Mouse (Mus musculus) CH12.LX (cell line): ENCODE measurements at regions not wholly inside any gene's neighbourhood (a gene's known extent, or its start where the extent isn't known, plus 50 kb on each side); places are given as distances from the start of the nearest gene placed in this dataset.

Experiments used
- DNase-seq: peaks from one replicate; pipeline ENCODE4 v3.0.0-alpha.2; 2013; ENCODE audit errors: extremely low read depth
- H3K27ac ChIP-seq: 2 replicates; pipeline ENCODE4 v1.5.1; 2012; ENCODE audit warnings: low read depth, mild to moderate bottlenecking, control low read depth, moderate library complexity; ENCODE audit not compliant: insufficient read depth
- H3K27me3 ChIP-seq: replicated peaks from 2 replicates; pipeline ENCODE3; 2012; ENCODE audit warnings: inconsistent platforms
- H3K36me3 ChIP-seq, 2 experiments: replicated peaks in 1 of 2; 2 replicates each; pipeline versions ENCODE3 to v1.6.1; 2012; ENCODE audit warnings: inconsistent platforms in 1 of 2, low read length in 1 of 2, mild to moderate bottlenecking in 1 of 2, mixed read lengths in 1 of 2, moderate library complexity in 1 of 2; ENCODE audit not compliant: control insufficient read depth in 1 of 2, insufficient read depth in 1 of 2
- H3K4me1 ChIP-seq, 2 experiments: 2 replicates each; pipeline ENCODE4 v1.6.1; 2012; ENCODE audit warnings: inconsistent platforms in 1 of 2, moderate library complexity in 1 of 2; ENCODE audit not compliant: insufficient read depth in 2 of 2, control insufficient read depth in 1 of 2
- H3K4me2 ChIP-seq: 2 replicates; pipeline ENCODE4 v1.6.1; 2012; ENCODE audit warnings: low read depth, mild to moderate bottlenecking, control low read depth; ENCODE audit not compliant: poor library complexity, insufficient read depth, severe bottlenecking
- H3K4me3 ChIP-seq, 3 experiments: fragments of 150-350 bp in 1 of 3; sonication (generic) in 1 of 3; replicated peaks in 1 of 3; 2 replicates each; pipeline versions ENCODE3 to v1.5.1; 2011 to 2012; ENCODE audit warnings: low read depth in 2 of 3, low read length in 2 of 3, mild to moderate bottlenecking in 2 of 3, moderate library complexity in 2 of 3, control low read depth in 1 of 3, improper control_type of control experiment in 1 of 3, inconsistent platforms in 1 of 3, mixed read lengths in 1 of 3; ENCODE audit not compliant: poor library complexity in 1 of 3
- H3K79me2 ChIP-seq: replicated peaks from 2 replicates; pipeline ENCODE4 v1.6.1; 2012; ENCODE audit warnings: mild to moderate bottlenecking, moderate library complexity; ENCODE audit not compliant: control insufficient read depth, poor library complexity, insufficient read depth, severe bottlenecking; ENCODE audit errors: extremely low read depth
- H3K9ac ChIP-seq: 2 replicates; pipeline ENCODE4 v1.6.1; 2012; ENCODE audit warnings: low read depth, mild to moderate bottlenecking, control low read depth, moderate library complexity; ENCODE audit not compliant: insufficient read depth
- H3K9me3 ChIP-seq: replicated peaks from 2 replicates; pipeline ENCODE3; 2012; ENCODE audit warnings: low read length, inconsistent platforms, mixed read lengths
- E2F4 ChIP-seq: IDR thresholded peaks from 2 replicates; pipeline ENCODE4 v1.6.1; 2011; ENCODE audit warnings: low read depth, low read length, improper control_type of control experiment; ENCODE audit not compliant: insufficient replicate concordance
- ELF1 ChIP-seq: IDR thresholded peaks from 2 replicates; pipeline ENCODE4 v1.6.1; 2014; ENCODE audit warnings: low read depth, mild to moderate bottlenecking, inconsistent platforms, low read length, improper control_type of control experiment
- ETS1 ChIP-seq: conservative IDR thresholded peaks from 2 replicates; pipeline ENCODE4 v1.6.1; 2012; ENCODE audit warnings: low read depth, mild to moderate bottlenecking, inconsistent platforms, low read length, improper control_type of control experiment, moderate library complexity
- JUN ChIP-seq: IDR thresholded peaks from 2 replicates; pipeline ENCODE4 v1.6.1; 2011; ENCODE audit warnings: low read depth, mild to moderate bottlenecking, low read length, improper control_type of control experiment, moderate library complexity; ENCODE audit not compliant: insufficient read depth
- JUND ChIP-seq: conservative IDR thresholded peaks from 2 replicates; pipeline ENCODE4 v1.6.1; 2011; ENCODE audit warnings: low read depth, low read length, improper control_type of control experiment
- KAT2A ChIP-seq: IDR thresholded peaks from 2 replicates; pipeline ENCODE4 v1.6.1; 2012; ENCODE audit warnings: low read length, improper control_type of control experiment, inconsistent platforms; ENCODE audit not compliant: insufficient replicate concordance
- MAFK ChIP-seq: IDR thresholded peaks from 2 replicates; pipeline ENCODE4 v1.6.1; 2011; ENCODE audit warnings: low read length, improper control_type of control experiment; ENCODE audit not compliant: insufficient replicate concordance
- MAZ ChIP-seq: IDR thresholded peaks from 2 replicates; pipeline ENCODE4 v1.6.1; 2012; ENCODE audit warnings: low read depth, mild to moderate bottlenecking, inconsistent platforms, low read length, improper control_type of control experiment, moderate library complexity
- MEF2A ChIP-seq: IDR thresholded peaks from 2 replicates; pipeline ENCODE4 v1.6.1; 2014; ENCODE audit warnings: low read depth, mild to moderate bottlenecking, inconsistent platforms, low read length, improper control_type of control experiment, borderline replicate concordance
- MXI1 ChIP-seq: IDR thresholded peaks from 2 replicates; pipeline ENCODE4 v1.6.1; 2011; ENCODE audit warnings: mild to moderate bottlenecking, low read depth, low read length, improper control_type of control experiment
- NELFE ChIP-seq: IDR thresholded peaks from 2 replicates; pipeline ENCODE4 v1.6.1; 2011; ENCODE audit warnings: low read depth, low read length, improper control_type of control experiment
- POLR2A ChIP-seq: IDR thresholded peaks from 2 replicates; pipeline ENCODE4 v1.6.1; 2011; ENCODE audit warnings: low read depth, mild to moderate bottlenecking, improper control_type of control experiment, low read length
- RAD21 ChIP-seq: IDR thresholded peaks from 2 replicates; pipeline ENCODE4 v1.6.1; 2011; ENCODE audit warnings: low read depth, mild to moderate bottlenecking, low read length, improper control_type of control experiment, moderate library complexity
- RCOR1 ChIP-seq: conservative IDR thresholded peaks from 2 replicates; pipeline ENCODE4 v1.6.1; 2012; ENCODE audit warnings: low read depth, mild to moderate bottlenecking, inconsistent platforms, low read length, improper control_type of control experiment
- SIN3A ChIP-seq: IDR thresholded peaks from 2 replicates; pipeline ENCODE4 v1.6.1; 2012; ENCODE audit warnings: low read length, improper control_type of control experiment, inconsistent platforms
- SMC3 ChIP-seq: IDR thresholded peaks from 2 replicates; pipeline ENCODE4 v1.6.1; 2011; ENCODE audit warnings: low read depth, low read length, improper control_type of control experiment
- TBP ChIP-seq: conservative IDR thresholded peaks from 2 replicates; pipeline ENCODE4 v1.6.1; 2011; ENCODE audit warnings: low read depth, low read length, improper control_type of control experiment
- TCF12 ChIP-seq: IDR thresholded peaks from 2 replicates; pipeline ENCODE4 v1.6.1; 2014; ENCODE audit warnings: low read depth, mild to moderate bottlenecking, inconsistent platforms, low read length, improper control_type of control experiment
- UBTF ChIP-seq: IDR thresholded peaks from 2 replicates; pipeline ENCODE4 v1.6.1; 2012; ENCODE audit warnings: low read depth, mild to moderate bottlenecking, inconsistent platforms, low read length, improper control_type of control experiment, moderate library complexity
- USF1 ChIP-seq: IDR thresholded peaks from 2 replicates; pipeline ENCODE4 v1.6.1; 2014; ENCODE audit warnings: low read depth, mild to moderate bottlenecking, inconsistent platforms, low read length, improper control_type of control experiment
- ZC3H11A ChIP-seq: IDR thresholded peaks from 2 replicates; pipeline ENCODE4 v1.6.1; 2012; ENCODE audit warnings: low read depth, mild to moderate bottlenecking, inconsistent platforms, low read length, improper control_type of control experiment
- ZKSCAN1 ChIP-seq: IDR thresholded peaks from 2 replicates; pipeline ENCODE4 v1.6.1; 2012; ENCODE audit warnings: low read depth, inconsistent platforms, low read length, improper control_type of control experiment, borderline replicate concordance
- ZNF384 ChIP-seq: IDR thresholded peaks from 2 replicates; pipeline ENCODE4 v1.6.1; 2012; ENCODE audit warnings: low read depth, low read length, improper control_type of control experiment, inconsistent platforms
- dilution Hi-C: fragments of 300-500 bp; cut with MboI; formaldehyde crosslinking; loops from 2 replicates; pipeline ENCODE4 v1.14.3; 2020; ENCODE audit warnings: low sequenced_read_pairs; ENCODE audit not compliant: extremely low pct_unique_long_range_greater_than_20kb, extremely low pct_ligation_motif_present
- in situ Hi-C: fragments of 300-500 bp; cut with MboI; formaldehyde crosslinking; loops from 3 replicates; pipeline ENCODE4 v1.14.3; 2019; ENCODE audit warnings: low sequenced_read_pairs, low pct_ligation_motif_present, low pct_unique_long_range_greater_than_20kb, mixed read lengths

GRCm38 (mm10) chr8:92070704-92071103 lies 268.8 kb upstream of the Irx3 start:
- no peak overlapping the region for H3K9ac ChIP-seq
- no peaks in the 10 kb centered on the region for H3K79me2 ChIP-seq
- H3K36me3 ChIP-seq = no peaks in the 10 kb centered on the region
- dilution Hi-C loops = no loop called here
- in situ Hi-C loops = no loop called here
- H3K4me2 ChIP-seq = no peak overlapping the region
- no peak overlapping the region for H3K4me3 ChIP-seq
- DNase-seq = no peak
- H3K9me3 ChIP-seq = peaks cover 73% of the 10 kb centered on the region
- H3K27ac ChIP-seq = no peak overlapping the region
- TF ChIP-seq E2F4 = no peak
- no peak for TF ChIP-seq RAD21
- TF ChIP-seq TBP = no peak
- TF ChIP-seq ZKSCAN1 = no peak
- TF ChIP-seq MXI1 = no peak
- TF ChIP-seq JUND = no peak
- no peak for TF ChIP-seq JUN
- TF ChIP-seq KAT2A = no peak
- no peak for TF ChIP-seq MAZ
- TF ChIP-seq MAFK = no peak
- no peak for TF ChIP-seq UBTF
- TF ChIP-seq SIN3A = no peak
- TF ChIP-seq USF1 = no peak
- no peak for TF ChIP-seq TCF12
- no peak for TF ChIP-seq ETS1
- no peak for TF ChIP-seq MEF2A
- TF ChIP-seq POLR2A = no peak
- TF ChIP-seq NELFE = no peak
- H3K4me1 ChIP-seq = no peaks in the 10 kb centered on the region
- H3K27me3 ChIP-seq = no peaks in the 10 kb centered on the region

DNA sequence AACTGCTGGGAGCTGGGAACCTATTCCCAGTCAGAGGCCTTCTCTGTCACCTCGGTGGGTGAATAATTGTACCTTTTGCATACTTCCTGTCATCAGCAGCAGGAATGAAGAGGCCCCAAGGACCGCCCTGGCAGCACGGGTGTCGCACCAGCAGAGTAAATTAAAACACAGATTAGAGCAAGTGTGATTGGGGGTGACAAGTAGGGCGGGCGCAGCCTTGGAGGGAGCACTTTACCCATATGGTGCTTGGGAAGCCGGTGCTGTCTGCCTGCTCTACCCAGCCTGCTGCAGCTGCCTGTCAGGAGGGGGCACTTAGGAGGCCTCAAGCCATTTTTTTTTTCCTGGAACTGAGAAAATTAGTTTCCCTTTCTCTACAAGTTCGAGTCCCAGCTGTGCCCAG lies 264.6 kb upstream of the Irx3 start:
- no peak overlapping the region for H3K9ac ChIP-seq
- TF ChIP-seq TCF12 = no peak
- no peak for TF ChIP-seq MAZ
- TF ChIP-seq KAT2A = no peak
- no peak for TF ChIP-seq ZNF384
- TF ChIP-seq ZC3H11A = no peak
- TF ChIP-seq E2F4 = no peak
- no peak for TF ChIP-seq TBP
- TF ChIP-seq SMC3 = no peak
- TF ChIP-seq ELF1 = no peak
- TF ChIP-seq RCOR1 = no peak
- TF ChIP-seq UBTF = no peak
- no peak for TF ChIP-seq USF1
- TF ChIP-seq, all 38 proteins: peak for 0
- no peak for DNase-seq
- Histone ChIP-seq H3K36me3 (no peaks in the 10 kb centered on the region), H3K27ac (no peak overlapping the region), H3K4me1 (no peaks in the 10 kb centered on the region), H3K79me2 (no peaks in the 10 kb centered on the region), H3K4me2 (no peak overlapping the region), H3K9me3 (peaks cover 79% of the 10 kb centered on the region), H3K27me3 (no peaks in the 10 kb centered on the region), H3K4me3 (no peak overlapping the region)
- in situ Hi-C loops (no loop called here), dilution Hi-C loops (no loop called here)
